Mouse (Mus musculus): ENCODE measurements at regions not wholly inside any gene's neighbourhood (a gene's known extent, or its start where the extent isn't known, plus 50 kb on each side); places are given as distances from the start of the nearest gene placed in this dataset.

- no peak for DNase-seq (ENCODE audit: extremely low read depth, low read depth, low spot score)
- no peak for TF ChIP-seq CTCF (IDR thresholded peaks at IDR 0.05; ENCODE audit: low read depth, low read length)
- TF ChIP-seq POLR2A (IDR thresholded peaks at IDR 0.05; ENCODE audit: extremely low read depth, insufficient read depth, low read length), result no peak
- Histone ChIP-seq H3K4me3 (ENCODE audit: insufficient read depth, low read depth, low read length) (no peak overlapping the region), H3K36me3 (ENCODE audit: control insufficient read depth, insufficient read depth, low read length) (no peaks in the 10 kb centered on the region), H3K79me2 (ENCODE audit: control insufficient read depth, insufficient read depth, low read length) (no peaks in the 10 kb centered on the region), H3K9ac (ENCODE audit: low read depth, low read length) (no peak overlapping the region), H3K27me3 (ENCODE audit: control insufficient read depth, insufficient read depth, low read length) (no peaks in the 10 kb centered on the region), H3K4me1 (ENCODE audit: control insufficient read depth, insufficient read depth, low read length) (no peaks in the 10 kb centered on the region), H3K27ac (replicated peaks; ENCODE audit: insufficient read depth, low read depth, low read length) (no peak overlapping the region)
- 89% methylated on average over 2 of the region's 2 CpGs for WGBS
These were observed 882.9 kb upstream of the Lrrn3 start for GRCm38 (mm10) chr12:42369029-42369577.

GRCm38 (mm10) chr12:42338996-42339680 is 852.9 kb upstream of the Lrrn3 start:
- no peak overlapping the region for H3K4me3 ChIP-seq (ENCODE audit: insufficient read depth, low read depth, low read length)
- no peak for DNase-seq (ENCODE audit: extremely low read depth, low read depth, low spot score)
- WGBS, result 69% methylated on average over 3 of the region's 3 CpGs
- TF ChIP-seq CTCF (IDR thresholded peaks at IDR 0.05; ENCODE audit: low read depth, low read length) (no peak), POLR2A (IDR thresholded peaks at IDR 0.05; ENCODE audit: extremely low read depth, insufficient read depth, low read length) (no peak)
- H3K27me3 ChIP-seq (ENCODE audit: control insufficient read depth, insufficient read depth, low read length), result no peaks in the 10 kb centered on the region
- no peak overlapping the region for H3K27ac ChIP-seq (replicated peaks; ENCODE audit: insufficient read depth, low read depth, low read length)
- no peaks in the 10 kb centered on the region for H3K79me2 ChIP-seq (ENCODE audit: control insufficient read depth, insufficient read depth, low read length)
- H3K36me3 ChIP-seq (ENCODE audit: control insufficient read depth, insufficient read depth, low read length), result no peaks in the 10 kb centered on the region
- no peak overlapping the region for H3K9ac ChIP-seq (ENCODE audit: low read depth, low read length)
- no peaks in the 10 kb centered on the region for H3K4me1 ChIP-seq (ENCODE audit: control insufficient read depth, insufficient read depth, low read length)

GRCm38 (mm10) chr12:42306429-42306828 is 820.2 kb upstream of the Lrrn3 start:
- WGBS, result 71% methylated on average over 6 of the region's 6 CpGs
- DNase-seq (ENCODE audit: extremely low read depth, low read depth, low spot score), result no peak
- Histone ChIP-seq H3K79me2 (ENCODE audit: control insufficient read depth, insufficient read depth, low read length) (no peaks in the 10 kb centered on the region), H3K4me1 (ENCODE audit: control insufficient read depth, insufficient read depth, low read length) (no peaks in the 10 kb centered on the region), H3K36me3 (ENCODE audit: control insufficient read depth, insufficient read depth, low read length) (no peaks in the 10 kb centered on the region), H3K27me3 (ENCODE audit: control insufficient read depth, insufficient read depth, low read length) (no peaks in the 10 kb centered on the region), H3K9ac (ENCODE audit: low read depth, low read length) (no peak overlapping the region), H3K4me3 (ENCODE audit: insufficient read depth, low read depth, low read length) (no peak overlapping the region), H3K27ac (replicated peaks; ENCODE audit: insufficient read depth, low read depth, low read length) (no peak overlapping the region)
- TF ChIP-seq CTCF (IDR thresholded peaks at IDR 0.05; ENCODE audit: low read depth, low read length), result no peak
- TF ChIP-seq POLR2A (IDR thresholded peaks at IDR 0.05; ENCODE audit: extremely low read depth, insufficient read depth, low read length), result no peak

DNA sequence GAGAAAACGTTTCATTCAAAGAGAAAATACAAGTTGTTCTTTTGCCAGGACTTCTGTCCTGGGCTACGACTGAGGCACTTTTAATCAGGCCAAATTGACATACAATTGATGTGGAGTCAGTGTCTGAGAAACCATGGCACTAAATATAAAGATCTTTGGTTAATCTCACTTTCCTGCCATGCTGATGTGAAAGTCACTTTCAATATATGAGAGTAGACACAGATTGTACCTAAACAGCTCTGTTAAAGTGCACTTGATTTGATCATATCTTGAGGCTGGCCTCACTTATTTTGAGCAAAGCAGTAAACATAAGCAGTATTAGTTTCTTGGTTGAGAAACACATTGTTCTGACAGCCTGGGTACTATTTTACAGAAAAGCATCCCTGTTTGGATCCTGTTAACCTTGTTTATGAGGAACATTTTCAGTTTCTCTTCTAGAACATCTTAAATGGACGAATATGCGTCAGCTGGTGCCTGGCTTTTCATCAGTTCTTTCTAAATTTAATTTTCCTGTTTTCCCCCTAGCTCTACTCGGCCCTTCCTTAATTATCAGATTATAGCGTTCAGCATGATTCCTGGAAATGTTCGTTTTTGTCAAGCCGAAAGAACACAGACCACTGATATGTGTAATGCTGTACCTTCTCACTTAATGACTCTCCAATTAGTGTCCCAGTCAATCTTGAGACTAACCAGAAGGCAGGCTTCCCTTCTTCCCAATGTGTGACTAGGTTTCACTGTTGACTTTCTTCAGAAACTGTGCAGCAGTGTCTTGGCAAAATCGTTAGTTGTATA is 791.2 kb upstream of the Lrrn3 start:
- H3K9ac ChIP-seq (ENCODE audit: low read depth, low read length), result no peak overlapping the region
- no peak overlapping the region for H3K4me3 ChIP-seq (ENCODE audit: insufficient read depth, low read depth, low read length)
- H3K27ac ChIP-seq (replicated peaks; ENCODE audit: insufficient read depth, low read depth, low read length), result no peak overlapping the region
- H3K36me3 ChIP-seq (ENCODE audit: control insufficient read depth, insufficient read depth, low read length), result no peaks in the 10 kb centered on the region
- no peaks in the 10 kb centered on the region for H3K27me3 ChIP-seq (ENCODE audit: control insufficient read depth, insufficient read depth, low read length)
- H3K79me2 ChIP-seq (ENCODE audit: control insufficient read depth, insufficient read depth, low read length), result no peaks in the 10 kb centered on the region
- 70% methylated on average over 9 of the region's 9 CpGs for WGBS
- no peak for DNase-seq (ENCODE audit: extremely low read depth, low read depth, low spot score)
- TF ChIP-seq CTCF (IDR thresholded peaks at IDR 0.05; ENCODE audit: low read depth, low read length), result no peak
- no peak for TF ChIP-seq POLR2A (IDR thresholded peaks at IDR 0.05; ENCODE audit: extremely low read depth, insufficient read depth, low read length)
- no peaks in the 10 kb centered on the region for H3K4me1 ChIP-seq (ENCODE audit: control insufficient read depth, insufficient read depth, low read length)

GRCm38 (mm10) chr12:42250410-42250809 is 764.2 kb upstream of the Lrrn3 start:
- Histone ChIP-seq H3K9ac (ENCODE audit: low read depth, low read length) (no peak overlapping the region), H3K4me1 (ENCODE audit: control insufficient read depth, insufficient read depth, low read length) (no peaks in the 10 kb centered on the region), H3K27me3 (ENCODE audit: control insufficient read depth, insufficient read depth, low read length) (no peaks in the 10 kb centered on the region), H3K27ac (replicated peaks; ENCODE audit: insufficient read depth, low read depth, low read length) (no peak overlapping the region), H3K79me2 (ENCODE audit: control insufficient read depth, insufficient read depth, low read length) (no peaks in the 10 kb centered on the region), H3K4me3 (ENCODE audit: insufficient read depth, low read depth, low read length) (no peak overlapping the region), H3K36me3 (ENCODE audit: control insufficient read depth, insufficient read depth, low read length) (no peaks in the 10 kb centered on the region)
- no peak for DNase-seq (ENCODE audit: extremely low read depth, low read depth, low spot score)
- no peak for TF ChIP-seq POLR2A (IDR thresholded peaks at IDR 0.05; ENCODE audit: extremely low read depth, insufficient read depth, low read length)
- TF ChIP-seq CTCF (IDR thresholded peaks at IDR 0.05; ENCODE audit: low read depth, low read length), result no peak

- Histone ChIP-seq H3K27me3 (ENCODE audit: control insufficient read depth, insufficient read depth, low read length) (no peaks in the 10 kb centered on the region), H3K27ac (replicated peaks; ENCODE audit: insufficient read depth, low read depth, low read length) (no peak overlapping the region), H3K4me1 (ENCODE audit: control insufficient read depth, insufficient read depth, low read length) (no peaks in the 10 kb centered on the region), H3K36me3 (ENCODE audit: control insufficient read depth, insufficient read depth, low read length) (no peaks in the 10 kb centered on the region), H3K4me3 (ENCODE audit: insufficient read depth, low read depth, low read length) (no peak overlapping the region), H3K9ac (ENCODE audit: low read depth, low read length) (no peak overlapping the region), H3K79me2 (ENCODE audit: control insufficient read depth, insufficient read depth, low read length) (no peaks in the 10 kb centered on the region)
- no peak for DNase-seq (ENCODE audit: extremely low read depth, low read depth, low spot score)
- TF ChIP-seq POLR2A (IDR thresholded peaks at IDR 0.05; ENCODE audit: extremely low read depth, insufficient read depth, low read length), result no peak
- no peak for TF ChIP-seq CTCF (IDR thresholded peaks at IDR 0.05; ENCODE audit: low read depth, low read length)
These were observed 743.0 kb upstream of the Lrrn3 start for GRCm38 (mm10) chr12:42229235-42229634.
